Mouse (Mus musculus): ENCODE results near the gene E330009J07Rik.

DNA sequence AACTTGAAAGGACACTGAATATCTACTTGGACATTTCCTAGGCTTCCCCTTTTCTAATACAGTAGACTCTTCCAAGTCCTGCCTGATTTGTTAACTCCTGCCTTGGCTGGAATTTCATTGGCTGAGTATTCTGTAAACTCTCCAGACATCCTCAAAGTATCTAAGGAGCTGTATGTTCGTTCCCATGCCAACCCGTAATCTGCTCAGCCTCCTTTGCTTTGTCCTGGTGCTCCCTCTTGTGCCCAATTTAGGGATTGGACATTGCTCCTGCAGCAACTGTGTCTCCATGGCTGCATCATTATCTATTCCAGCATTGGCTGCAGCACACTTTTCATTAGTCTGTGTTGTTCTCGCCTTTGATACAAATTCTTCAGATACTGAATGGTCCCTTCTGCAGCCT, 42.7 kb downstream of the E330009J07Rik start:
- TF ChIP-seq MAX (IDR thresholded peaks at IDR 0.05; ENCODE audit: low read depth) = no peak
- no peak for TF ChIP-seq TCF12 (IDR thresholded peaks at IDR 0.05; ENCODE audit: insufficient read depth, poor library complexity, severe bottlenecking)

Measured in myocyte (in vitro differentiated cells).